Mouse (Mus musculus): ENCODE measurements at regions not wholly inside any gene's neighbourhood (a gene's known extent, or its start where the extent isn't known, plus 50 kb on each side); places are given as distances from the start of the nearest gene placed in this dataset.

DNA sequence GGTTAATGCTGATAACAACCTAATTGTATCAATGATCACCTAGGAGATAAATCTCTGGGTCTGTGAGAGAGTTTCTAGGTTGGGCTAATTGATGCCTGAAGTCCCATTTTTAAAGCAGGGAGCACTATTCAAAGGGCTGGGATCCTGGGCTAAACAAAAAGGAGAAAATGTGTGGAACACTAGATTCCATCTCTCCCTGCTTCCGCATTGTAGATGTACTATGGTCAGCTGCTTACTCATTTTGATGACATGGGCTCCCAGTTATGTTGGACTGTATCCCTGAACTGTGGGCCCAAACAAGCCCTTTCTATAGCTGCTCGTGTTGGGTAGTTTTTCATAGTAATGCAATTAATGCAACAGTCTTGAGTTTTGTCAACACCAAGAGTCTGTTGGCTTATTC, 1047.1 kb downstream of the Synb start:
- DNase-seq (ENCODE audit: low read depth, low spot score) = no peak

- no peak for DNase-seq (ENCODE audit: low read depth, low spot score)
Measured at GRCm38 (mm10) chr14:68240146-68240545, 1054.0 kb downstream of the Synb start.

DNA sequence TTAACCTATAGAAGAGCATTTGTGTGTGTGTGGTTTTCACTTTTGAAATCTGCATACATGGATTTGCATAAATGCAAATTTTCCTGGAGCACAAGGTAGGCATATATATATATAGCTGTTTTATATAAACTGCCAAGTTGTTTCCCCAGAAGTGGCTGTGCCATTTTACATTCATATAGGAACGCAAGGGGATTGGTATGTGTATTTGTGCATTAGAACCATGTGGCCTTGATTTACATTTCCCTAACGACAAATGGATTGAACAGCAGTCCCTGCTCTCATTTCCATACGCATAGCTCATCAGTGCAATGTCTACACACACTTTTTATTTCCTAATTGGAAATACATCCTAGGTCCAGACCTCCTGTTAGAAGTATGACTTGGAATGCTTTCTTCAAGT, 1069.9 kb downstream of the Synb start:
- peak; percentile 41 for DNase-seq (ENCODE audit: low read depth, low spot score)

- DNase-seq (ENCODE audit: low read depth, low spot score) = no peak
Measured at GRCm38 (mm10) chr14:68219025-68219595, 1075.0 kb downstream of the Synb start.

- DNase-seq (ENCODE audit: low read depth, low spot score) = peak; percentile 54
Measured at GRCm38 (mm10) chr14:68218471-68218870, 1075.6 kb downstream of the Synb start.

DNA sequence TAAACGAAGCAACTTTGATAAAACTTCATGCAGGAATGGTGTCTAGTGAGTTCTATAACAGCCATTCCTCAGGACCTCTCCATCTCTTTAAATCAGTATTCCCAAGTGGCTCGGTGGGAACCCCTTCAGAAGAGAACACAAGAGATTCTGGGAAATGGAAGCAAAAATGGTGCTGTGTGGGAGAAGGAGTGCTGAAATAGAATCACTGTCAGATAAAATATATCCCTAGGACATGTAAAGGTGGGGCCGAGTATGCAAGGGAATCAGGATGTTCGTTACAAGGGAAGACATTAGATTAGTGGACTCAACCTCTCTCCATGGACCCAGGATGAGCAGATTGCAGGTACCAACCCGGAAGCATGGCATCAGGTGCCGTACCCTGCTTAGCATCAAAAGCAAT, 1076.1 kb downstream of the Synb start:
- DNase-seq (ENCODE audit: low read depth, low spot score) = peak; percentile 24

GRCm38 (mm10) chr14:68213879-68214278, 1080.2 kb downstream of the Synb start:
- DNase-seq (ENCODE audit: low read depth, low spot score) = peak; percentile 39

- DNase-seq (ENCODE audit: low read depth, low spot score) = no peak
Measured at GRCm38 (mm10) chr14:68198802-68199201, 1095.3 kb downstream of the Synb start.

- DNase-seq (ENCODE audit: low read depth, low spot score) = no peak
Measured at GRCm38 (mm10) chr14:68197470-68197800, 1096.7 kb downstream of the Synb start.

DNA sequence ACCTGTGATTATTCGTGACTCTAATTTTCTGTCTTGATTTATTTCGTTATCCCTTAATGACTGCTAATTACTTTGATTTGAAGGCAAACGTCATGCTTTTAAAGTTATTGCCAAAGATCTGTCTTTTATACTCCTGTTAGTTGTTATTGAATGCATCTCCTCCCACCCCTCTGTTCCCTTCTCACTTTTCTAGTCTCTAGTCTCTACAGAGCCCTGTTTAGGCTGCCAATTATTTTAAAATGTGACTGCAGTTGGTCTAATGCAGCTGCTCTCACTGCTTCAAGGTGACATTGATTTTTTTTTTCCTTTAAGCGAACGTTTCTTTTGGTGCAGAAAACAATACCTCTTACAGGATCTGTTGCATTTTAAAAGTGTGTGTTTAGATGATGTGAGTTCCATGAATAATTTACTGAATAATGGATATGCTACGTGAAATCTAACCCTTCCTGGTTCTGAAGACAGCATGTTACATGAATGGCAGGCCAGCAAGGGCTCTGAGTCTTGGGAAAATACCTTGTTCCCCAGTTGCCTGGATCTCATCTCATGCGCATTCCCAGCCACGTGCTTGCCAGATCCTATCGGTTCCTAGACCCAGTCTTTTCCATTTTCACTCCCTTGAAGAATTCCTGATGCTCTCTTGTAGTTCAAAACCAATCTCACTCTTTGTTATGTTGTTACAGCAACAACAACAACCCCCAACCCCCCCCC, 1097.2 kb downstream of the Synb start:
- DNase-seq (ENCODE audit: low read depth, low spot score) = no peak

- no peak for DNase-seq (ENCODE audit: low read depth, low spot score)
Measured at GRCm38 (mm10) chr14:68196201-68196600, 1097.9 kb downstream of the Synb start.

DNA sequence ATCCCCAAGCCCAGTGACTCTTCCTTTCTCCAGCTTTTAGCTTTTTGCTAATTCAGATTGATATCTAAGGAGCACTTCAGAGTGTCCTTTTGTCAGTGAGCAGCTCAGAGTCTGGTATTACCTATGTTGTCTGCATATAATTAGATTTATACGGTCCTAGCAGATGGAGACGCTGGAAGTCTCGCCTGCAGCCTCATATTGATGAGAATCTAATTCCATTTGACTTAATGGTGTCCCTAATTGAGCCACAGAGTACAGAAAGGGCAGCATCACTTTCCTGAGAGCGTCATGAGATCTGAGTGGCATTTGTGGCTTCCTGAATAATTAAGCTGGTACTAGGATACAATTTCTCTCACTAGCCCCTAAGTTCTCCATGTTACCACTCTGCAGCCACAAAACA, 1104.2 kb downstream of the Synb start:
- no peak for DNase-seq (ENCODE audit: low read depth, low spot score)

- DNase-seq (ENCODE audit: low read depth, low spot score) = no peak
Measured at GRCm38 (mm10) chr14:68188325-68188724, 1105.8 kb downstream of the Synb start.

- no peak for DNase-seq (ENCODE audit: low read depth, low spot score)
Measured at GRCm38 (mm10) chr14:68182606-68183005, 1111.5 kb downstream of the Synb start.

DNA sequence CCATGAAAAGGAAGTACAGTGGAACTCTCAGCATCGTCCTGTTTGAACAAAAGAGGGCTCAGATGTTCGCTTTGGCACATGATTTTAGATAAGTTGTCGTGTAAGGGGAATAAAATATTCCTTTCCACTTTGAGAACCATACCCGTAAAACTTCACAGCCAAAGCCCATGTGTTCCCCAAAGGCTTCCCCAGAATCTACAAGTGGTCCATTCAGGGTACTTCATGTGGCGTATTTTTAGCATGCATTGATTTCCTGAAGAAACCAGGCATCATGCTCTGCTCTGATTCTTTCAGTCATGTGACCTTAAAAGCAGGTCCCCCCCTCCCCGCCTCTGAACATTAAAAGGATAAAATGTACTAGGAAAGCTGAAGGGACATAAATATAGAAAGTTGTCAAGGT, 1112.9 kb downstream of the Synb start:
- no peak for DNase-seq (ENCODE audit: low read depth, low spot score)

All from telencephalon, adult 2 months (tissue).